Mouse (Mus musculus) lung, postnatal 0 days (tissue): ENCODE measurements around the gene Cacna1f.

Experiments used
- CTCF ChIP-seq: IDR thresholded peaks from 2 replicates; pipeline ENCODE4 v1.5.1; 2016; ENCODE audit warnings: antibody characterized with exemption, mild to moderate bottlenecking
- EP300 ChIP-seq: IDR thresholded peaks from 2 replicates; pipeline ENCODE4 v1.6.1; 2016; ENCODE audit warnings: antibody characterized with exemption, mild to moderate bottlenecking, control low read depth

GRCm38 (mm10) chrX:7610035-7610434, 3.2 kb downstream of the Cacna1f start:
- TF ChIP-seq CTCF (no peak), EP300 (no peak)
